In genomic region chr2:3787752-3788423, GRCm38 (mm10) we compare ENCODE assay signal across 22 mouse cellular contexts.
DNase-seq lines count a peak whose midpoint lies in the region; ATAC-seq and TF ChIP-seq lines count a peak whose summit lies in the region.
"Had no signal": no experiment of that assay in that cellular context is flagged by ENCODE, and none has a peak within 500 bp of the region (broad histone marks: within the 10 kb centered on the region; RNA-seq: fewer than 3 reads in every experiment).

No protein-coding gene starts in this region.

- peak; percentile 47; the same call in 1 of the 2 replicates for ATAC-seq in embryonic facial prominence, embryonic 14.5 days (ENCODE audit: low read depth)
- ATAC-seq in midbrain, embryonic 11.5 days (ENCODE audit: low FRiP score): no peak
- no peak for ATAC-seq in midbrain, embryonic 15.5 days (replicated peaks)
- ATAC-seq in hindbrain, embryonic 14.5 days (ENCODE audit: low FRiP score): no peak
- no peak for ATAC-seq in hindbrain, postnatal 0 days
- ATAC-seq: CD4-positive, CD25-positive, alpha-beta regulatory T cell, adult 4 months; forebrain, embryonic 13.5 days; intestine, embryonic 16.5 days; midbrain, embryonic 13.5 days had no signal

- no peaks in the 10 kb centered on the region for H3K9me3 ChIP-seq in embryonic facial prominence, embryonic 14.5 days (ENCODE audit: control insufficient read depth, low read length)
- no peaks in the 10 kb centered on the region for H3K9me3 ChIP-seq in embryonic facial prominence, embryonic 10.5 days
- H3K9me3 ChIP-seq in midbrain, embryonic 11.5 days (ENCODE audit: control insufficient read depth, low read length): no peaks in the 10 kb centered on the region
- H3K9me3 ChIP-seq in midbrain, embryonic 15.5 days: no peaks in the 10 kb centered on the region
- H3K9me3 ChIP-seq in hindbrain, embryonic 14.5 days (ENCODE audit: control insufficient read depth, low read length): no peaks in the 10 kb centered on the region
- H3K9me3 ChIP-seq in hindbrain, postnatal 0 days (ENCODE audit: low read length): no peaks in the 10 kb centered on the region
- H3K9me3 ChIP-seq: forebrain, embryonic 13.5 days; G1E; hindbrain, embryonic 15.5 days; lung, embryonic 15.5 days; midbrain, embryonic 13.5 days had no signal

- no peak for TF ChIP-seq CTCF in hindbrain, postnatal 0 days (IDR thresholded peaks at IDR 0.05; ENCODE audit: low read depth)

- H3K27me3 ChIP-seq in embryonic facial prominence, embryonic 14.5 days (replicated peaks; ENCODE audit: control insufficient read depth, insufficient read depth, low read length): no peaks in the 10 kb centered on the region
- H3K27me3 ChIP-seq in embryonic facial prominence, embryonic 10.5 days (replicated peaks; ENCODE audit: low read depth, poor library complexity, severe bottlenecking): no peaks in the 10 kb centered on the region
- H3K27me3 ChIP-seq in midbrain, embryonic 11.5 days (ENCODE audit: control insufficient read depth, insufficient read depth, low read length): no peaks in the 10 kb centered on the region
- no peaks in the 10 kb centered on the region for H3K27me3 ChIP-seq in midbrain, embryonic 15.5 days (replicated peaks)
- H3K27me3 ChIP-seq in hindbrain, embryonic 14.5 days (ENCODE audit: control insufficient read depth, insufficient read depth, low read length): no peaks in the 10 kb centered on the region
- H3K27me3 ChIP-seq in hindbrain, postnatal 0 days (ENCODE audit: insufficient read depth, low read length): no peaks in the 10 kb centered on the region
- H3K27me3 ChIP-seq: forebrain, embryonic 13.5 days; hindbrain, embryonic 15.5 days; lung, embryonic 15.5 days; midbrain, embryonic 13.5 days had no signal

- H3K9ac ChIP-seq in embryonic facial prominence, embryonic 14.5 days (ENCODE audit: low read depth, low read length): no peak overlapping the region
- H3K9ac ChIP-seq in midbrain, embryonic 11.5 days (ENCODE audit: low read length): no peak overlapping the region
- no peak overlapping the region for H3K9ac ChIP-seq in midbrain, embryonic 15.5 days
- no peak overlapping the region for H3K9ac ChIP-seq in hindbrain, embryonic 14.5 days
- H3K9ac ChIP-seq in hindbrain, postnatal 0 days (replicated peaks; ENCODE audit: low read length): no peak overlapping the region
- H3K9ac ChIP-seq: forebrain, embryonic 13.5 days; hindbrain, embryonic 15.5 days; lung, embryonic 15.5 days; midbrain, embryonic 13.5 days had no signal

- H3K4me3 ChIP-seq in embryonic facial prominence, embryonic 14.5 days (ENCODE audit: low read depth, low read length): no peak overlapping the region
- H3K4me3 ChIP-seq in embryonic facial prominence, embryonic 10.5 days: no peak overlapping the region
- no peak overlapping the region for H3K4me3 ChIP-seq in midbrain, embryonic 11.5 days (ENCODE audit: low read depth, low read length)
- no peak overlapping the region for H3K4me3 ChIP-seq in midbrain, embryonic 15.5 days
- H3K4me3 ChIP-seq in hindbrain, embryonic 14.5 days (replicated peaks; ENCODE audit: low read length): no peak overlapping the region
- no peak overlapping the region for H3K4me3 ChIP-seq in hindbrain, postnatal 0 days (ENCODE audit: low read length)
- H3K4me3 ChIP-seq: erythroblast, embryonic 14.5 days; forebrain, embryonic 13.5 days; hindbrain, embryonic 15.5 days; lung, embryonic 15.5 days; midbrain, embryonic 13.5 days had no signal

- no peak overlapping the region for H3K4me2 ChIP-seq in embryonic facial prominence, embryonic 14.5 days (ENCODE audit: low read depth, low read length)
- no peak overlapping the region for H3K4me2 ChIP-seq in midbrain, embryonic 11.5 days
- no peak overlapping the region for H3K4me2 ChIP-seq in midbrain, embryonic 15.5 days
- no peak overlapping the region for H3K4me2 ChIP-seq in hindbrain, embryonic 14.5 days (replicated peaks)
- H3K4me2 ChIP-seq in hindbrain, postnatal 0 days (ENCODE audit: low read depth, low read length): no peak overlapping the region
- H3K4me2 ChIP-seq: forebrain, embryonic 13.5 days; hindbrain, embryonic 15.5 days; lung, embryonic 15.5 days; midbrain, embryonic 13.5 days had no signal

- no peak overlapping the region for H3K27ac ChIP-seq in embryonic facial prominence, embryonic 14.5 days (replicated peaks; ENCODE audit: low read depth, low read length)
- H3K27ac ChIP-seq in embryonic facial prominence, embryonic 10.5 days (replicated peaks): no peak overlapping the region
- no peak overlapping the region for H3K27ac ChIP-seq in midbrain, embryonic 11.5 days (ENCODE audit: low read depth, low read length)
- H3K27ac ChIP-seq in midbrain, embryonic 15.5 days: no peak overlapping the region
- H3K27ac ChIP-seq in hindbrain, embryonic 14.5 days: no peak overlapping the region
- no peak overlapping the region for H3K27ac ChIP-seq in hindbrain, postnatal 0 days
- H3K27ac ChIP-seq: forebrain, embryonic 13.5 days; hindbrain, embryonic 15.5 days; lung, embryonic 15.5 days; midbrain, embryonic 13.5 days had no signal

- H3K36me3 ChIP-seq in embryonic facial prominence, embryonic 14.5 days (ENCODE audit: control insufficient read depth, insufficient read depth, low read length): no peaks in the 10 kb centered on the region
- H3K36me3 ChIP-seq in embryonic facial prominence, embryonic 10.5 days (replicated peaks): no peaks in the 10 kb centered on the region
- no peaks in the 10 kb centered on the region for H3K36me3 ChIP-seq in midbrain, embryonic 11.5 days (ENCODE audit: control insufficient read depth, insufficient read depth, low read length)
- no peaks in the 10 kb centered on the region for H3K36me3 ChIP-seq in midbrain, embryonic 15.5 days (replicated peaks)
- no peaks in the 10 kb centered on the region for H3K36me3 ChIP-seq in hindbrain, embryonic 14.5 days (replicated peaks; ENCODE audit: control insufficient read depth, insufficient read depth)
- no peaks in the 10 kb centered on the region for H3K36me3 ChIP-seq in hindbrain, postnatal 0 days (ENCODE audit: insufficient read depth, low read length)
- H3K36me3 ChIP-seq: G1E; hindbrain, embryonic 15.5 days; lung, embryonic 15.5 days; midbrain, embryonic 13.5 days had no signal

- H3K4me1 ChIP-seq in embryonic facial prominence, embryonic 14.5 days (ENCODE audit: control insufficient read depth, insufficient read depth, low read length): no peaks in the 10 kb centered on the region
- peaks cover 8% of the 10 kb centered on the region; the same call in 1 of the 2 replicates for H3K4me1 ChIP-seq in embryonic facial prominence, embryonic 10.5 days
- no peaks in the 10 kb centered on the region for H3K4me1 ChIP-seq in midbrain, embryonic 11.5 days (ENCODE audit: control insufficient read depth, insufficient read depth, low read length)
- H3K4me1 ChIP-seq in midbrain, embryonic 15.5 days: no peaks in the 10 kb centered on the region
- H3K4me1 ChIP-seq in hindbrain, embryonic 14.5 days (replicated peaks; ENCODE audit: control insufficient read depth, insufficient read depth, low read length): no peaks in the 10 kb centered on the region
- no peaks in the 10 kb centered on the region for H3K4me1 ChIP-seq in hindbrain, postnatal 0 days (ENCODE audit: insufficient read depth, low read length)
- H3K4me1 ChIP-seq: forebrain, embryonic 13.5 days; hindbrain, embryonic 15.5 days; lung, embryonic 15.5 days; midbrain, embryonic 13.5 days had no signal

- peak; percentile 34 for DNase-seq in embryonic facial prominence, embryonic 14.5 days (ENCODE audit: low spot score)
- DNase-seq in embryonic facial prominence, embryonic 10.5 days (ENCODE audit: low spot score): no peak
- peak; percentile 79 for DNase-seq in midbrain, embryonic 11.5 days (ENCODE audit: low spot score, missing footprints)
- DNase-seq in adrenal gland, postnatal 14 days: peak; percentile 78
- no peak for DNase-seq in hindbrain, embryonic 14.5 days (ENCODE audit: low spot score)
- no peak for DNase-seq in right cerebral cortex, postnatal 14 days
- DNase-seq in hindbrain, postnatal 0 days (ENCODE audit: low spot score): no peak
- DNase-seq: cerebellum, adult 8-10 months; heart, adult 18-20 months; heart, postnatal 36 days; liver; right cerebral cortex, postnatal 25 days; thymus, postnatal 14 days had no signal

Comparison
In these comparisons a context has a peak if more than half of its experiments do, and no peak if none do; other contexts are left out.
1. DNase-seq: peak in embryonic facial prominence, embryonic 14.5 days (single experiment), midbrain, embryonic 11.5 days (single experiment) and adrenal gland, postnatal 14 days (single experiment); none in embryonic facial prominence, embryonic 10.5 days (single experiment), hindbrain, embryonic 14.5 days (single experiment), right cerebral cortex, postnatal 14 days (single experiment) and hindbrain, postnatal 0 days (single experiment).